ENCODE assay signal across 9 mouse cellular contexts in genomic region chr13:32493309-32493708, GRCm38 (mm10).
DNase-seq lines count a peak whose midpoint lies in the region; ATAC-seq lines count a peak whose summit lies in the region.
"Had no signal": no experiment of that assay in that cellular context is flagged by ENCODE, and none has a peak within 500 bp of the region (broad histone marks: within the 10 kb centered on the region; RNA-seq: fewer than 3 reads in every experiment).

No protein-coding gene starts in this region.

- no peaks in the 10 kb centered on the region for H3K27me3 ChIP-seq in midbrain, embryonic 14.5 days (ENCODE audit: control insufficient read depth, insufficient read depth, low read length)
- H3K27me3 ChIP-seq in midbrain, embryonic 15.5 days (replicated peaks) = no peaks in the 10 kb centered on the region
- 0 out of 2 replicates have a peak, but pooled peaks cover 2% of the 10 kb centered on the region for H3K27me3 ChIP-seq in embryonic facial prominence, embryonic 15.5 days
- H3K27me3 ChIP-seq: neural tube, embryonic 12.5 days had no signal

- no peaks in the 10 kb centered on the region for H3K9me3 ChIP-seq in midbrain, embryonic 14.5 days (ENCODE audit: control insufficient read depth, low read length)
- H3K9me3 ChIP-seq in midbrain, embryonic 15.5 days = no peaks in the 10 kb centered on the region
- H3K9me3 ChIP-seq in embryonic facial prominence, embryonic 15.5 days (replicated peaks) = no peaks in the 10 kb centered on the region
- H3K9me3 ChIP-seq: neural tube, embryonic 12.5 days had no signal

- no peak overlapping the region for H3K4me2 ChIP-seq in midbrain, embryonic 14.5 days (ENCODE audit: low read length)
- H3K4me2 ChIP-seq in midbrain, embryonic 15.5 days = no peak overlapping the region
- H3K4me2 ChIP-seq in embryonic facial prominence, embryonic 15.5 days (replicated peaks) = peak overlapping the region; percentile 36
- H3K4me2 ChIP-seq: neural tube, embryonic 12.5 days had no signal

- 31% methylated on average over 7 of the region's 7 CpGs for WGBS in midbrain, embryonic 14.5 days
- 35% methylated on average over 7 of the region's 7 CpGs for WGBS in midbrain, embryonic 15.5 days
- whole genome bisulfite sequencing in embryonic facial prominence, embryonic 15.5 days = 13% methylated on average over 7 of the region's 7 CpGs

- no peak overlapping the region for H3K9ac ChIP-seq in midbrain, embryonic 14.5 days (replicated peaks; ENCODE audit: low read length)
- H3K9ac ChIP-seq in midbrain, embryonic 15.5 days = no peak overlapping the region
- H3K9ac ChIP-seq in embryonic facial prominence, embryonic 15.5 days = no peak overlapping the region
- H3K9ac ChIP-seq: neural tube, embryonic 12.5 days had no signal

- DNase-seq in midbrain, embryonic 14.5 days = peak; percentile 68
- DNase-seq in adrenal gland, postnatal 36 days = peak; percentile 65 to 68
- DNase-seq in kidney, adult 11 months = peak; percentile 48
- peak; percentile 8 to 60 for DNase-seq in left cerebral cortex, adult 9 months (ENCODE audit: low spot score in 2 of 2)
- peak; percentile 4 for DNase-seq in retina, adult 2 months (ENCODE audit: low read depth, low spot score)
- no peak for DNase-seq in spleen, postnatal 14 days (ENCODE audit: low spot score in 2 of 2)

- H3K4me3 ChIP-seq in midbrain, embryonic 14.5 days (replicated peaks; ENCODE audit: low read depth, low read length) = no peak overlapping the region
- H3K4me3 ChIP-seq in midbrain, embryonic 15.5 days = no peak overlapping the region
- H3K4me3 ChIP-seq in embryonic facial prominence, embryonic 15.5 days (replicated peaks) = no peak overlapping the region
- H3K4me3 ChIP-seq: neural tube, embryonic 12.5 days had no signal

- ATAC-seq in midbrain, embryonic 14.5 days (ENCODE audit: low FRiP score, low TSS enrichment) = no peak
- no peak for ATAC-seq in midbrain, embryonic 15.5 days (replicated peaks)
- no peak for ATAC-seq in embryonic facial prominence, embryonic 15.5 days (ENCODE audit: insufficient number of reproducible peaks, low FRiP score, low TSS enrichment, low read depth)

- H3K27ac ChIP-seq in midbrain, embryonic 14.5 days (replicated peaks; ENCODE audit: low read depth, low read length) = no peak overlapping the region
- no peak overlapping the region for H3K27ac ChIP-seq in midbrain, embryonic 15.5 days
- no peak overlapping the region for H3K27ac ChIP-seq in embryonic facial prominence, embryonic 15.5 days (replicated peaks)
- H3K27ac ChIP-seq: neural tube, embryonic 12.5 days had no signal

- H3K36me3 ChIP-seq in midbrain, embryonic 14.5 days (ENCODE audit: control insufficient read depth, insufficient read depth, low read length) = no peaks in the 10 kb centered on the region
- no peaks in the 10 kb centered on the region for H3K36me3 ChIP-seq in midbrain, embryonic 15.5 days (replicated peaks)
- H3K36me3 ChIP-seq in embryonic facial prominence, embryonic 15.5 days = no peaks in the 10 kb centered on the region
- H3K36me3 ChIP-seq: neural tube, embryonic 12.5 days had no signal

- no peaks in the 10 kb centered on the region for H3K4me1 ChIP-seq in midbrain, embryonic 14.5 days (ENCODE audit: control insufficient read depth, insufficient read depth, low read length)
- no peaks in the 10 kb centered on the region for H3K4me1 ChIP-seq in midbrain, embryonic 15.5 days
- peaks cover 19% of the 10 kb centered on the region for H3K4me1 ChIP-seq in embryonic facial prominence, embryonic 15.5 days
- H3K4me1 ChIP-seq: neural tube, embryonic 12.5 days had no signal

Comparison
In these comparisons a context has a peak if more than half of its experiments do, and no peak if none do; other contexts are left out.
1. DNase-seq: peak in midbrain, embryonic 14.5 days (single experiment), adrenal gland, postnatal 36 days (2 of 2), kidney, adult 11 months (single experiment), left cerebral cortex, adult 9 months (2 of 2) and retina, adult 2 months (single experiment); none in spleen, postnatal 14 days (0 of 2).